Mouse (Mus musculus) mouse embryonic stem cell (cell line): ENCODE measurements around the gene Ubald2.
"Not testable (repeated sequence)": the region's sequence is repeated elsewhere in the genome, so short reads cannot be mapped to it uniquely, and the experiment has no call there.

Experiments
- in situ Hi-C, 2 experiments: fragments of 300-500 bp; cut with MboI; formaldehyde crosslinking; loops; 1 replicate in 1 of 2; 3 replicates in 1 of 2; pipeline ENCODE4 v1.14.3; 2019 to 2020; ENCODE audit warnings: low sequenced_read_pairs in 2 of 2, low pct_unique_long_range_greater_than_20kb in 1 of 2, mixed read lengths in 1 of 2; ENCODE audit not compliant: unreplicated experiment in 1 of 2

The Ubald2 gene

DNA sequence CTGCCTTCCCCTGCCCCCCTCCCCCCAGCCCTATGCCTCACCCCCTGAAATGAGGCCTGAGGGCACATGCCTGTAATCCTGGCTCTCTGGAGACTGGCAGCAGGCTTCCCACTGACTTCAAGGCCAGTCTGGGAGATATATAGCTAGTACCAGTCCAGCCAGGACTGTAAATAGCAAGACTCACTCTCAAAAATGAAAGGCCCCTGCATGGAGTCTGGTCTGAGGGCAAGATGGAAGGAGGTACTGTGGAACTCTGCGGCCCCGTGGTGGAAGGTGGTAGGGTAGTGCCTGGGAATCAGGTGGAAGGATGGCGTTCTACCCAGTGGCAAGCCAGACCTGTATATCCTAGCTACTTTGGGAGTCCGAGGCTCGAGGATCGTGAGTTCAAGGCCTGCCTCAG lies 10.0 kb downstream of the Ubald2 start:
- in situ Hi-C loops: no loop called here

DNA sequence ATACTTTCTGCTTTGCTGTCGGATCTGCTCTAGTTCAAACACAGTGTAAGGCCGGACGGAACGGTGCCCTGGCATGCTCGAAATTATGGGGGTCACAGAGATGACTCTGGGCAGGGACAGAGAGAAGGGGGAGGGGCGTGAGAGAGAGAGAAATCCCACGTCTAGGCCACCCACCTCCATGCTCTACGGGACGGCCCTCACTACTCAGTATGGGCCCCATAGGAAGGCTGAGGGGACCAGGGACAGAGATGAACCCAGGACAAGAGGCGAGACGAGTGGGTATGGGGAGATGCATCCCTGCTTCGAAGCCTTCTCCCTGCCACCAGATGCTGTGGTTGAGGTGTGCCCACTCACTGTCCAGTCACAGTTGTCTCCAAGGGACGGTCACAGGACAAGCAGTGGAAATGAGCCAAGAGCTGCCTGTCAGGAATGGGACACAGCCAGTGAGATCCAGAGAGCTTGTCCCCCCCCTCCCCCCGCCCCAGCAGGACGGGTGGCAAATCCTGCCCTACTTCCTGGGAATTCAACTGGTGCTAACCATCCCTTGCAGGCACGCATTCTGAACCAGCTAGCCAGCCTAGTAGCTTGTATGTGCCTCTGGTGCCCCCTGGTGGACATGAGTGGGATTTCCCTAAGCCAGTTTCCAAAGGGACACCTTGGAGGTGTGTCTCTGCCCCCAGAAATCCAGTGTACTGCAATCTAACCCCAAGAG lies 11.9 kb downstream of the Ubald2 start:
- in situ Hi-C loops: loop anchor here in 1 of 2 experiments (5.0 kb wide), 1 partner anchor 128 kb away; no protein-coding TSS in a partner anchor

DNA sequence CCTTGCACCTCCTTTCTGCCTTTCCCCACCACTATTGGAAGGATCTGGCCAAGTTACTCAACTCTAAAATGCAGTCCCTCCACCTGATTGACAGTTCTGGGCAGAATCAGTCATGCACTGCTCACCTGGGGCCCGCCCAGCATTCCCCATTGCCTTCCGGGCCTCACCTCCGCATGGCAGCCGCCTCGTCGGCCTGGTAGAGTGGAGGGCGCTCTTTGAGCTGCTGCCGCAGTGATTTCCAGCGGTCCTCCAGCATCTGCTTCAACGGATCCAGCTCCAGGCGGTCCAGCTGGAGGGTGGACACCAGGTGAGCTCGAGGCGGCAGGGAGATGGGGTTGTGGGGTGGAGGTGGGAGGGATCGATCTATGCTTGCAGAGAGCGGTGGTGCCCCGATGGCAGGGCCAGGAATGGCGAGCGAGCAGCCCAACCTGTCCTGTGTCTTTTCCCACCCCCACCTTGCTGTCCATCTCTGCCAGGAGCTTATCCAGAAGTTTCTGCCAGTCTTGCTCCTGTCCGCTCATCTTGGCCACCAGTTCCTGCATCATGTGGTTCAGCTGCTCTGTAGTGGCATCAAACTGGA lies 12.5 kb downstream of the Ubald2 start:
- in situ Hi-C loops: loop anchor here in 1 of 2 experiments (5.0 kb wide), 1 partner anchor 129 kb away; no protein-coding TSS in a partner anchor

DNA sequence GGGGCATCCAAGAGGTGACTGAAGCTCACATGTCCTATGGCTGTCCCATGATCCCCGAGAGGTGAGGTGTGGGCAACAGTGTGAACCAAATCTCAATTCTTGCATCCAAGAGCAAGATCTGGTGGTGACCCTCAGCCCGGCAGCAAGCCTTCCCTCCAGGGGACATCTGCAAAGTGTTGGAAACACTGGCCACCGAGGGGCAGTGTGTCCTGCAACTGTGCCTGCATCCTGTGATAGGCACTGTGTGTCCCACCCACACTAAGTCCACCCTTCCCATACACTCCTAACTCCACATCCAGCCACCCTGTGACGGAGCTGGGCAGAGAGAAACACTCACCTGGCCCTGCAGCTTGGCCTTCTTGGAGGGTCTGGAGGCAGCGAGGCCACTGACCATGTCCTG lies 13.9 kb downstream of the Ubald2 start:
- in situ Hi-C loops: loop anchor here in 1 of 2 experiments (5.0 kb wide), 1 partner anchor 131 kb away; no protein-coding TSS in a partner anchor

DNA sequence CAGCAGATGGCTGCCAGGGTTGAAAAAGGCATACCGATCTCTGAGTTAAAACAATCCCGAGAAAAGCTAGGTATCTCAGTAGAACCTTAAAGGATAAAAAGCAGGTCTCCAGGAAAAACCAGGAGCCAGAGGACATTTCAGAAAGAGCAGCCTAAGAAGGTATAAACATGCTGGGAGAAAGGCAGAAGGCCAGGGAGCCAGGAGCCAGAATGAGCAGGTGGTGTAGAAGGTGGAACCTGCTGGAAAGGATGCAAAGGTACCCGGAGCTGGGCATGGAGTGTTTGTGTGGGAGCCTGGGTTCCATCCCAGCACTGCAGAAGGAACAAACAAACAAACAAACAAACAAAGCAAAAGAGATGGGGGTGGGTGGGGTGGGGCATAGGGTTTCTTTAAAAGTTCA lies 15.4 kb downstream of the Ubald2 start:
- in situ Hi-C loops: loop anchor here in 1 of 2 experiments (5.0 kb wide), 1 partner anchor 132 kb away; no protein-coding TSS in a partner anchor

DNA sequence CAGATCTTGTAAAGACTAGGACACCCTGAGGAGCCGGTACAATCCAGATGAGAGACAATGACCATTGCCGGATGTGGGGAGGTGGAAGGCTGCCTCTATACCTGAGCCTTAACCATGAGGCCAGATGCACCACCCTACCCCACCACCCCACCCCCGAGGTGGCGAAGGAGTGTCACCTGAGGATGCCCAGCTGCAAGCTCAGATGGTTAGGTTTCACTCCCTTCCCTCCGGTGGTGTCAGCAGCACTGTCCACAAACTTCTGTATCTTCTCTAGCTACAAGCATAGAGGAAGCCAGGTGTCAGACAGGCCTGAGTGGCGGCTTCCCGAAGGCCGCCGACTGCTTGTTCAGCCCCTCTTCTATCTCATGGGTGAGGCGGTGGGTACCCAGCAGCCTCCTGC lies 20.0 kb downstream of the Ubald2 start:
- in situ Hi-C loops: loop anchor here in 1 of 2 experiments (10.0 kb wide), 1 partner anchor 229 kb away; no protein-coding TSS in a partner anchor

DNA sequence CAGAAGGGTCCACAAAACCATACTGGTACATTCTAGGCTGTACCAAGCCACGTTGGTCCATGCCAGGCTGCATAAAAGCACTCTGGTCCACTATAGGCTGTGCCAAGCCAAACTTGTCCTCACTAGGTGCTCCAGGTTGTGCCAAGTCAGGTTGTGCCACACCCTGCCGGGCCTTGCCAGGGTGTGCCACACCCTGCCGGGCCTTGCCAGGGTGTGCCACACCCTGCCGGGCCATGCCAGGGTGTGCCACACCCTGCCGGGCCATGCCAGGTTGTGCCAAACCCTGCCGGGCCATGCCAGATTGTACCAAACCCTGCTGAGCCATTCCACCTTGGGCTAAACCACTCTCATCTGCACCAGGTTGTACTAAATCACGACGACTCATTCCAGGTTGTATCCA lies 22.3 kb downstream of the Ubald2 start:
- in situ Hi-C loops: loop anchor here (5.0 to 10.0 kb wide), 3 partner anchors 139 to 234 kb away; no protein-coding TSS in a partner anchor

DNA sequence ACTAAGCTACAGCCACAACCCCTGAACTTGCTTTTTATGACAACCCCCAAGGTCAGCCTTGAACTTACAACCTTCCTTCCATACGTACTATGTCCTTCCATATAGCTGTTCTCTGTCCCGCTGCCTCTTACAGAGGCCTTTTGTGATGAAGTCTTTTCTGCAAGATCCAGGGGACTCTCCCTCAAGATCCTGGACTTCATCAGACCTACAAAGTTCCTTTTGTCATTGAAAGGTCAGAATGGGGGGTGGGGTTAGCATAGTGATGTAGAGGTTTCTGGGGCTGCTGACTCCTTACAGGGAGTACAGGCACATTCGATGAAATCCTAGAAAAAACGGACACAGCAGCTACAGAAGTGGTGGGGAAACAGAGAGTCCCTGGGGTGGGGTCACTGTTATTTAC lies 25.9 kb downstream of the Ubald2 start:
- in situ Hi-C loops: loop anchor here (5.0 to 10.0 kb wide), 3 partner anchors 142 to 237 kb away; no protein-coding TSS in a partner anchor

DNA sequence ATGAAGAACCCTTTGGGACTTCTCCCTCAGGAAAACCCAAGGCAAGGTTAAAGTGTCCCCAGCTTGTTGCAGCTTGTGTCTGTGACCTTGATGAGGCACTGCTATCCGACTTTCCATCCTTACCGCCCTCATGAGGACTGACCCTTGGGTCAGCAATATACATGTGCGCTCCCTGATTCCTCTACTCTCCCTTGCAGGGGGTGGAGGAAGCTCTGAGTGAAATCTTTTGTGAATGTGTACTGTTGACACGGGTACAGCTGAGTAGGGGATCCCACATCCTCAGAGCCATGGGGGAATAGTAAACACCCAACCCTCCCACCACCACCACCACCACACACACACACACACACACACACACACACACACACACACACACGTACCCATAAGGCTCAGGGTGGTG lies 29.4 kb downstream of the Ubald2 start:
- in situ Hi-C loops: no loop called here

DNA sequence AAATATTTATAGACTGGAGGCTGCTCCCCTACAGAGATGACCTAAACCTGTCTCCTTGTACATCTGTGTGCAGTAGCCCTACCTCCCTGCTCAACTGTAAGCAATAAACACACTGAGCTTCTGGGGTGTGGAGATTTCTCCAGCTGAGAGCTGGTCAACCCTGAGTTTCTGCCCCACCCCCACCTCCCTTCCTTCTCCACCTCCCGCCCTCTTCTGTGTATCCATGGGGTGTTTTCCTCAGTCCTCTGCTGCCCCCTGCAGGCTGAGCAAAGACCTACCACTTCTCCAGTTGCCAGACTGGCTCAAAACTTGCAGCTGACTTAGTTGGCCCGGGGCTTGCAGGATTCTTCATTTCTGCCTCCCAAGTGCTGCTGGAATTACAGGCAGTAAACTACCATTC lies 29.9 kb downstream of the Ubald2 start:
- in situ Hi-C loops: no loop called here

DNA sequence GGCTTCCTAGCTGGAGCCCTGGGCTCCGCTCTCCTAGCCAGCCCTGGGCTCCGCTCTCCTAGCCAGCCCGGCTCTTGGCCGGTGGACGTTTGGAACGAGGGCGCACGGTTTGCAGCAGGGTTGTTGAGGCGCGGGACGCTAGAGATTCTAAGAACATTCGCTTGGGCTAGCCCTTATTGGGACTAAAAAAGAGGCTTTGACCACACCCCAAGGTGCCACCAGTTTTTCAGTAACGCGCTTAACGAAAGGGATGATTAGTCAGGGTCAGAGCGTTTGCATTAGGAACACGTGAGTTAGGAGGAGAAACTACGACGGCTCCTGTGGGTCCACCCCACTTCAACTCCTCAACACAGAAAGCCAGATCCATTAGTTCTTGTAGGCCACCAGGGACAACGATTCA lies 32.2 kb downstream of the Ubald2 start, which contains the start of gene Qrich2:
Gene Qrich2 (minus strand): TSS at position 101 of the 400 bp plus-strand sequence.
- in situ Hi-C loops: no loop called here

DNA sequence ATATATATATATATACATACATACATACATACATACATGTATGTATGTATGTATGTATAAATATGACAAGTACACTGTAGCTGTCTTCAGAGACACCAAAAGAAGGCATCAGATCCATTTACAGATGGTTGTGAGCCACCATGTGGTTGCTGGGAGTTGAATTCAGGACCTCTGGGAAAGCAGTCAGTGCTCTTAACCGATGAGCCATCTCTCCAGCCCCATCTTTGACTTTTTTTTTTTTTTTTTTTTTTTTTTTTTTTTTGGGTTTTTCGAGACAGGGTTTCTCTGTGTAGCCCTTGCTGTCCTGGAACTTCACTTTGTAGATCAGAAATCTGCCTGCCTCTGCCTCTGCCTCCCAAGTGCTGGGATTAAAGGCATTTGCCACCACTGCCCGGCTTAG lies 34.4 kb downstream of the Ubald2 start:
- in situ Hi-C loops: not testable (repeated sequence)

DNA sequence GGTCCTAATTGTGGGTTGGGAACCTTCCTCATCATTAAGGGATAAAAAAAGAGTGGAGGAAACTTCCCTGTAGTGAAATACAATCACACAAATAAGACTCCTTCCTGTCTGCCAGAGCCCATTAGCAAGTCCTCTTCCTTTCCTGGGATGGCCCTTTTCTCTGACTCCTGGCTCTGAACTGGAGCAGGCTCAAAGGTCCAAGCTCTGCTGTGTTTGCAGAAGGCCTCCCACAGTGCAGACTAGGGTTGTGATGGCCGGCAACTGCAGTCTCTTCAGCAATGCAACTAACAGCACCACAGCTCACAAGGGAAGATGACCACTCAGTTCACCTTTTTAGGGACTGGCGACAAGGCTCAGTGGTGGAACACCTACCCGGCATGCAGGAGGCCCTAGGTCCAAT lies 36.4 kb downstream of the Ubald2 start:
- in situ Hi-C loops: no loop called here

DNA sequence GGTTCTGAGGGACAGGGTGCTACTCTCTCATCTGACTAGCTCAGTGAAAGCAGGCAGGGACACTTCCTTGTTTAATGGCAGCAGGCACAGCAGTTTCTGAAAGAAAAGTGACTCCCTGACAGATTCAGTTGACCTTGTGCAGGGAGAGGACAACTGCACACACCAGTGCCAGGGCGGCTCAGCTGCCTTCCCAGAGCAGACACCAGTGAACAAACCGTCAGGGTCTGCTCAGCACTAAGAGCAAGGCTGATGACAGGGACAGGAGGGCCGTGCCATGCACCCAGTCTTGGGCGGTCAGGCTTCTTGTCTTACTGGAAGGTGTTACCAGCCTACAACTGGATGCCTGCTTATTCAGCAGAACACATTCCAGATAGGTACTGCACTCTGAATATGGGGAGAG lies 37.0 kb downstream of the Ubald2 start:
- in situ Hi-C loops: no loop called here

DNA sequence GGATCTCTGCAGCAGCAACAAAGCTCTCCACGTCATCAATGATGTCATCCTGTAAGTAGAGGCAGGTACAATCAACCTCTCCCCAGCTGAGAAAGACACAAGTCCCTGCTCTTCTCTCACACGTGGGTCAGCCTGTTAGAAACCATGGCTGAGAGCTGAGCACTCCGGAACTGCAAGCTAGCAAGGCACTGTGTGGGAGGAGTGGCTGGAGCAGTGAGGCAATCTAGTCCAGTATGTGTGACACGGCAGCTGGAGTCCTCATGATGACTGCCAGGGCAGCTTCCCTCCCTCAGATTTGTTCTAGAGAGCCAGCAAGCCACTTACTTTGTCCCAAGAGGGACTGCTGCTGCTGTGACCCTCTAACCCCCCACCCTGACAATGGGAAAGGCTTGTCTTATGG lies 38.4 kb downstream of the Ubald2 start:
- in situ Hi-C loops: no loop called here

DNA sequence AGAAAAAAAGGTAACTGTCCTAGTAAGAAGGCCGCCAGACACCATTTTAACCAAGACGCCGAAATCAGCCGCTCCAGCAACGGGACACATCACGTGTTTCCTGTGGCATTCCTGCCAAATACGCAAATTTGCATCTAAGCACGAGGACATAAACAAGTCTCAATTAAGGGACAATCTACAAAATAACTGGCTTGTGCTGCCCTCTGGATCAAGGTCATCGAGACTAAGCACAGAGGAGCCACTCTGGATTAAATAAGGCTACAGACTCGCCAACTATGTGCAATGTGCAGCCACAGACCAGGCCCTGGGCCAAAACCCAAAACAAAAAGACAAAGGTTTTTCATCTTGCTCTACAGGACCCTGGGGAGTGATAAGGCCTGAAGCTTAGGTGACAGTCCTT lies 42.1 kb downstream of the Ubald2 start:
- in situ Hi-C loops: no loop called here

DNA sequence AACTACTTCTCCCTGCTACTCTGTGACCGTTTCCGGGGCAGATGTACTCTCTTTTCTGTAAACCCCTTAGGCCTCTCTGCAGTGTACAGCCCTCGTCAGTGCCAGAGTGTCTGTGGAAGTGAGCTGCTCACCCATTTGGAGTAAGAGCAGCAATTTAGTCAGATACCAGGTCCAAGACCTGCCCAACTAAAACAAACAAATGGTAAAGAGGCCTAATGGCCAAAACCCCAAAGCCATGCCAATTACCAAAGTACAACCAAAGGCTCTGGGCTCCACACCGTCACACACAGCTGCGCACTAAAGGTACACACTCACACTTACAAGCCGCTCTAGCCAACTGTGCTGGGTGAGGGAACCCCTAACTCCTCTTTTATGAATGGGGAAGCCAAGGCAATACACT lies 42.8 kb downstream of the Ubald2 start:
- in situ Hi-C loops: no loop called here

DNA sequence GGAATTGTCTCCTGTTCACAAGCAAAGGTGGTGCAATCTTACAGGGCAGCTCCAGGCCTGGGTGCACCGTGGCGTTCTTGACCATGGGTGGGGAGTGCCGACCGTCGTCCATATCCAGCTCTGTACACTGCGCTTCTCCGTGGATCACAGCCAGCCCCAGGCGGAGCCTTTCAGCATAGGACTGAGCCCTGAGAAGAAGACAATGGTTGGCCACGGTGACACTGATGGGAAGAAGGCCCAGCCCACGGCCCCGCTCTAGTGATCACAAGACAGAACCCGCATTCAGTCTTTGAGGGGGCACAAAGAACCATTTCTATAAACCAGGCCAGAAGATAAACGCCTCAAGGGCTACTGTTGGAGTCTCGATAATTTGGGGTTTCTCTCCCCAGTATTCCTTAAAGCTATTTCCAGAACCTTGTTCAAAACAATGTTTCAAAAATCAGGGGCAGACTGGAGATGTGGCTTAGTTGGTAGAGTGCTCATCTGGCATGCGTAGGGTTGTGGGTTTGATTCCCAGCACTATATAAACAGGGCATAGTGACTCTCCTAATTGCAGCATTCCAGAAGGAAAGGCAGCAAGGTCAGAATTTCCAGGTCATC lies 43.4 kb downstream of the Ubald2 start:
- in situ Hi-C loops: no loop called here

DNA sequence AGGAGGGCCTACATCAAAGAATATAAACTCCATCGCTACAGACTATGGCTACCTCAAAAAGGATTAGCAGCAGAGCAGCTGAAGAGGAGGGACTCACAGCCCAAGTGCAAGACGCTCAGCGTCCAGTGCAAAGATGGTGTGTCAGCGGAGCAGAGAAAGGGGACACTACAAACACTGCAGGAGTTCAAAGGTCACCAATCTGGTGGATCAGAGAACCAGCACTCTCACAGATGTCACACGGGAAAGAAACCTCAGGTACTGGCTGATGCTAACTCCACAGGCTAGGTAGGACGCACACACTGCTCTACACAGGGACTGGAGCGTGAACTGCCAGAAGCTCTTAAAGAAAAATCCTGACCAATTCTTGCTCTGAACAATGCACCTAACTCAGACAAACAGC lies 45.1 kb downstream of the Ubald2 start:
- in situ Hi-C loops: no loop called here
